Mouse (Mus musculus): ENCODE results near the gene Nmu.

Nmu gene

DNA sequence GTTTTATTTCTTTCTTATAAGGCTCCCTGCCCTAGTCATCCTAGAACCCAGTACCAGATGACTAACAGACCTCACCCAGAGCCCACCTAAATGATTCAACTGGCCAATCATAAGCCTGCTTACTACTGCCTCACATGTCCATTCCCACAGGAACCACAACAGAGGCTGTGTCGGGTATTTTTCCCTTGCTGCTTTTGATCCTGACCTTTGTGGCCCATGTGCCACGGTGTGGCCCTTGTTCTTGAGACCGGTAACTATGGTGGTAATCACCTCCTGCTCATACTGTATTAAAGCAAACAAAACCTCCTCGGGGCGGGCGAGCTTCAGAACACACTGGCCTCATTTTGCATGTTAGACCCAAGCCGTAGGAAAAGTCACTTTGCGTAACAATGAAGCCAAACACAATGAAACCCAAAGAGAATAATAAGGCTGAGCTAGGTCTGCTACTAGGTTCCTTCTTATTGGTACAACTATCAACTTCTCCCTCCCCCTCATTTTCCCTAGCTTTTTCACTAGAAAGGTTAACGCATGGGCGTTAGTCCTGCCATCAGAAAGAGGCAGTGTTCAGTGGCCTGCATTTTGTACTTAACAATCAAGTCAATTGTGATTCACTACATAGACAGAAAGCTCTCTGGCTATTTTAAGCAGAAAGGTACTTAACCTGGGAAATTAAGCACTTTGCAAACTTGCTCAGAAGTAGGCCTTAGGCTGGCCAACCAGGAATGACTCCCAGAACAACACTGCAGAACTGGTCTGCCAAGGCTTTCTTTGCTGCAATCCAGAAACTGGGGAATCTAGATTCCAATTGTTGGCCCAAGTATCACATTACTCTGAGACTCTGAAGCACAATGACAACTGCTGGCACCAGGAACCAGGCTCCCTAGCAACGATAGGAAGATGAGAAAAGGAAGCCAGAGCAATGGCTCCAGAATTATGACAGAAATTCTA is 42.1 kb downstream of the Nmu start:
- DNase-seq (ENCODE audit: low spot score in 2 of 2), result no peak

- DNase-seq (ENCODE audit: low spot score in 2 of 2), result no peak
These were observed 55.4 kb downstream of the Nmu start for GRCm38 (mm10) chr5:76308206-76308605.

DNA sequence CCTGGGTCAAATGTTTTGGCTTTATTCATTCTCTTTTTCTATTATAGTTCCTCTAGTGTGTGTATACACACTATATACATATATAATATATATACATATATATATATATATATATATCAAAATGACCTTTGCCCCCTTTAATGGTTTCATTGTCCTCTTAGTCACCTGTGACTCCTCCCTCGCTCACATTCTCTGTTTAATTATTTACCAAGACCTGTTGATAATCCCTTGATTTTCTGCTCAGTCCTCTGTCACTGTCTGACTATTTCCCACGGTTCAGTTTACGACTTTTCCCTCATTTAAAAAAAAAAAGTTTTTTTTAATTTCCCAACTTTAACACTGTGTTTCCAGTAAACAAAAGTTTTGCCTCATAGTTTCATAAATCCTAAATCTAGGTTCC is 57.3 kb downstream of the Nmu start:
- DNase-seq (ENCODE audit: low spot score in 2 of 2), result no peak

DNA sequence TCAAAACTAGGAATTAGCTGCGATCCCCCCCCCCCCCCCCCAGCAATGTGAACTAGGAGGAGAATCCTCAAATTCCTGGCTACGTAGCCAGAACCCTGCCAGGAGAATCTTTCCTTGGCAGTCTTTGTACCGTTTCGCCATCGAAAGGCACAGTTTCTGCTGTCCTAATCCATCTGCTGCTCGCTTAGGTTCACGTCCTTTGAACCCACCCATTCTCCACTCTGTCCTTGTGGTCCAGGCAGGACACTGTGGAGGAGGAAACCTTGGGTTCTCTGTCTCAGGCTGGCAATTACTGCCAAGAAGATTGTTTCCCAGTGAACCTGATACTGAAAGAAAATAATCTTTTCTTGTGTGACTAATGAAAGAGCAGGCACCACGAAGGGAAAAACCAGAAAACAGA is 58.0 kb downstream of the Nmu start:
- DNase-seq (ENCODE audit: low spot score in 2 of 2), result no peak

GRCm38 (mm10) chr5:76304452-76305341 is 58.9 kb downstream of the Nmu start, which contains the start of gene Clock:
TSS of gene Clock (minus strand) at chr5:76304792.
- peak; percentile 58 to 70 for DNase-seq (ENCODE audit: low spot score in 2 of 2)

- peak; percentile 30 to 36 for DNase-seq (ENCODE audit: low spot score in 2 of 2)
These were observed 59.7 kb downstream of the Nmu start for GRCm38 (mm10) chr5:76303745-76304451.

GRCm38 (mm10) chr5:76303379-76303744 is 60.2 kb downstream of the Nmu start:
- no peak for DNase-seq (ENCODE audit: low spot score in 2 of 2)

- no peak for DNase-seq (ENCODE audit: low spot score in 2 of 2)
These were observed 61.6 kb downstream of the Nmu start for GRCm38 (mm10) chr5:76302009-76302408.

GRCm38 (mm10) chr5:76289234-76289691 is 74.3 kb downstream of the Nmu start:
- DNase-seq (ENCODE audit: low spot score in 2 of 2), result no peak

- DNase-seq (ENCODE audit: low spot score in 2 of 2), result no peak
These were observed 75.3 kb downstream of the Nmu start for GRCm38 (mm10) chr5:76288256-76288655.

DNA sequence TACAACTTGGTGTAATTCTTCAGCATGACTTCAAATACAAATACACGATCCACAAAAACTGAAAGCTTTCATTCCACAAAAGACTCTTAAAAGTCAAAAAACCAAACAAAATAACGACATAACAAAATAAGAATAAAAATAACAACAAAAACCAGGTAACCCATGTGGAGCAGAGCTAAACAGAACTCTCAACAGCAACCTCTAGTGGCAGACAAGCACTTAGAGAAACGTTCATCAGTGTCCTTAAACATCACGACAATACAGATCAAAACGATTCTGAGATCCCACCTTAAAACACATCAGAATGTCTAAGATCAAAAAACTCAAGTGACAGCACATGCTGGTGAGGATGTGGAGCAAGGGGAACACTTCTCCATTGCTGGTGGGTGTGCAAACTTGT is 76.5 kb downstream of the Nmu start:
- no peak for DNase-seq (ENCODE audit: low spot score in 2 of 2)

- no peak for DNase-seq (ENCODE audit: low spot score in 2 of 2)
These were observed 77.9 kb downstream of the Nmu start for GRCm38 (mm10) chr5:76285699-76286098.

DNA sequence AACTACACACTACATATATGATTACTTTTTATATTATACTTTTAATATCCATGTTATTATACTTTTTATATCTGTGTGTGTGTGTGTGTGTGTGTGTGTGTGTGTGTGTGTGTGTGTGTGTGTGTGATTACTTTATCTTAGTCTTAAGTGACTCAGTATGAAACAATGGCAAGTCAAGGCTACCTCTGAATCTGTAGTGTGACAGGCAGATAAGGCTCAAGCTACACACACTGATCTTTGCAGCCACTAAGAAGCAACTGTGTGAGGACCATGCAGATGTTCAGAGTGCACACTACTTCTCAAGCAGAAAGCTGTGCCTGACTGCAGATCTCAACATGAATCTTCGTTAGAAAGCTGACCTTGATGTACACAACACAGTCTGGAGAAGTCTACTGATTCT is 79.7 kb downstream of the Nmu start:
- DNase-seq (ENCODE audit: low spot score in 2 of 2), result no peak
